In the genomic region with DNA sequence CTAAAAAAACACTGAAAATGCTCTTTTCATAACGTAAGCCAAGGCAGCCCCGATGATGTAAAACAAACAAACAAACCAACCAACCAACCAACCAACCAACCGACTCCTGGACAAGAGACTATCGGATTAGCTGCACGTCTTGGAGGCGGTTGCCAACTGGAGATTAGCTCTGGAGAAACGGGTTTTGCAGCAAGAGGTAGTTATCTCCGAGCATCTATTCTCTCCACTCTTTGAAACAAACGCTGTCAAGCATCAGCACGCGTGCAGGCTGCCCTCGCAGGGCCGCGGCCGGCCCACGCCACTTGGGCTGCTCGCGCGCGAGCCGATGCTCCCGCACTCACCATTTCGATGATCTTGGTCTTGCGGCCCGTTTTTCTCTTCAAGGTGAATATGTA, we compare ENCODE assay signal across 8 mouse cellular contexts. TPM values are rescaled to one million over a fixed set of nuclear protein-coding genes. Genes with fewer than 3 reads are reported as not detected.
DNase-seq lines count a peak whose midpoint lies in the region; ATAC-seq and TF ChIP-seq lines count a peak whose summit lies in the region.

No protein-coding gene starts in this region.

- no peak for TF ChIP-seq CTCF in Patski (IDR thresholded peaks at IDR 0.05)

- H3K36me3 ChIP-seq in kidney, embryonic 14.5 days (ENCODE audit: control insufficient read depth, insufficient read depth, low read length), result no peaks in the 10 kb centered on the region
- no peaks in the 10 kb centered on the region for H3K36me3 ChIP-seq in forebrain, embryonic 14.5 days (ENCODE audit: control insufficient read depth, insufficient read depth, low read length)
- no peaks in the 10 kb centered on the region for H3K36me3 ChIP-seq in liver, embryonic 15.5 days (replicated peaks)

- no peaks in the 10 kb centered on the region for H3K9me3 ChIP-seq in kidney, embryonic 14.5 days (ENCODE audit: control insufficient read depth, low read length)
- no peaks in the 10 kb centered on the region; the same call in 1 of the 2 replicates for H3K9me3 ChIP-seq in forebrain, embryonic 14.5 days (replicated peaks; ENCODE audit: control insufficient read depth, low read length)
- no peaks in the 10 kb centered on the region for H3K9me3 ChIP-seq in liver, embryonic 15.5 days (replicated peaks)

- H3K4me2 ChIP-seq in kidney, embryonic 14.5 days (replicated peaks; ENCODE audit: low read depth, low read length), result peak overlapping the region; percentile 45
- peak overlapping the region; percentile 54 for H3K4me2 ChIP-seq in forebrain, embryonic 14.5 days (ENCODE audit: low read length)
- H3K4me2 ChIP-seq in liver, embryonic 15.5 days, result peak overlapping the region; percentile 80

- peak overlapping the region; percentile 73 for H3K4me3 ChIP-seq in kidney, embryonic 14.5 days (ENCODE audit: low read length)
- peak overlapping the region; percentile 68 for H3K4me3 ChIP-seq in forebrain, embryonic 14.5 days (ENCODE audit: low read depth, low read length)
- peak overlapping the region; percentile 79 for H3K4me3 ChIP-seq in liver, embryonic 15.5 days (replicated peaks)

- peaks cover 15% of the 10 kb centered on the region for H3K4me1 ChIP-seq in kidney, embryonic 14.5 days (ENCODE audit: control insufficient read depth, insufficient read depth, low read length)
- H3K4me1 ChIP-seq in forebrain, embryonic 14.5 days (ENCODE audit: control insufficient read depth, insufficient read depth, low read length), result peaks cover 7% of the 10 kb centered on the region
- peaks cover 45% of the 10 kb centered on the region for H3K4me1 ChIP-seq in liver, embryonic 15.5 days (replicated peaks)

- CTCF ChIA-PET in Patski (lab: Charles Lee), result interaction anchor here (1.5 to 1.9 kb wide), 2 partner anchors 14 to 24 kb away, joined by 3 to 6 read pairs; no protein-coding TSS in a partner anchor

- peak overlapping the region; percentile 77 for H3K9ac ChIP-seq in kidney, embryonic 14.5 days (ENCODE audit: low read depth, low read length)
- H3K9ac ChIP-seq in forebrain, embryonic 14.5 days (ENCODE audit: low read length), result peak overlapping the region; percentile 81
- H3K9ac ChIP-seq in liver, embryonic 15.5 days, result peak overlapping the region; percentile 88

- intact Hi-C loops in left cerebral cortex, postnatal 10 days (cut with DNase I), result loop anchor here (10.0 kb wide), 1 partner anchor 641 kb away; no protein-coding TSS in a partner anchor

- in situ Hi-C loops in Patski (cut with MboI; ENCODE audit: low pct_unique_long_range_greater_than_20kb), result loop anchor here (10.0 kb wide), 1 partner anchor 611 kb away; a partner anchor contains a TSS

- DNase-seq in kidney, postnatal 36 days, result no peak
- no peak for DNase-seq in Patski (ENCODE audit: low read depth, low spot score)
- DNase-seq in forebrain, embryonic 14.5 days (ENCODE audit: low spot score), result peak; percentile 73
- DNase-seq in right cerebral cortex, postnatal 14 days, result no peak
- no peak for DNase-seq in left cerebral cortex, postnatal 10 days (ENCODE audit: extremely low spot score in 1 of 2, low spot score in 2 of 2)
- DNase-seq in B cell, adult 2 months, result no peak

- H3K27me3 ChIP-seq in kidney, embryonic 14.5 days (ENCODE audit: control insufficient read depth, insufficient read depth, low read length), result no peaks in the 10 kb centered on the region
- no peaks in the 10 kb centered on the region for H3K27me3 ChIP-seq in Patski
- H3K27me3 ChIP-seq in forebrain, embryonic 14.5 days (replicated peaks; ENCODE audit: control insufficient read depth, insufficient read depth, low read length), result no peaks in the 10 kb centered on the region
- H3K27me3 ChIP-seq in liver, embryonic 15.5 days, result no peaks in the 10 kb centered on the region

- whole genome bisulfite sequencing in kidney, embryonic 14.5 days, result under 1% methylated on average over 25 of the region's 25 CpGs
- 0% methylated on average over 25 of the region's 25 CpGs for WGBS in forebrain, embryonic 14.5 days
- 0% methylated on average over 25 of the region's 25 CpGs for WGBS in liver, embryonic 15.5 days (ENCODE audit: insufficient replicate concordance)

- peak overlapping the region; percentile 37; the same call in 1 of the 2 replicates for H3K27ac ChIP-seq in kidney, embryonic 14.5 days (ENCODE audit: low read depth, low read length)
- peak overlapping the region; percentile 85 for H3K27ac ChIP-seq in forebrain, embryonic 14.5 days (ENCODE audit: low read depth, low read length)
- peak overlapping the region; percentile 94 for H3K27ac ChIP-seq in liver, embryonic 15.5 days (replicated peaks)

- ATAC-seq in kidney, embryonic 14.5 days (ENCODE audit: low FRiP score, low TSS enrichment), result no peak
- peak; percentile 38 for ATAC-seq in Patski
- ATAC-seq in forebrain, embryonic 14.5 days, result no peak
- ATAC-seq in liver, embryonic 15.5 days (ENCODE audit: insufficient read depth), result peak; percentile 42

- POLR2A ChIA-PET in Patski (lab: Charles Lee), result interaction anchor here (0.6 to 1.0 kb wide), 2 partner anchors 126 to 1729 kb away, joined by 3 read pairs; a partner anchor contains a TSS

RNA-seq across cellular contexts. Expression of a gene that starts 0.4 kb away (rescaled TPM):
- polyA plus RNA-seq in kidney, embryonic 14.5 days (2014; fragmentation: Nextera tagmentation; extraction: Ambion mirVana), result 59.3 and 61.7 TPM in 2 replicates
- 37.3 TPM for polyA plus RNA-seq in Patski (2021)
- 174 and 189 TPM in 2 replicates for polyA plus RNA-seq in forebrain, embryonic 14.5 days (2014; fragmentation: Nextera tagmentation; extraction: Ambion mirVana)
- 234 and 240 TPM in 2 replicates for polyA plus RNA-seq in liver, embryonic 15.5 days (2015; fragmentation: Nextera tagmentation; extraction: Ambion mirVana)
- 10 to 100 TPM; 57.4 to 65.7 TPM for total RNA-seq in left cerebral cortex, postnatal 10 days (2021)

RNA-seq across cellular contexts. Expression of a gene that starts 0.5 kb away (rescaled TPM):
- 0.19 and 0.24 TPM in 2 replicates for polyA plus RNA-seq in kidney, embryonic 14.5 days (2014; fragmentation: Nextera tagmentation; extraction: Ambion mirVana)
- polyA plus RNA-seq in Patski (2021), result 0.10 TPM
- 0.17 and 0.33 TPM in 2 replicates for polyA plus RNA-seq in forebrain, embryonic 14.5 days (2014; fragmentation: Nextera tagmentation; extraction: Ambion mirVana)
- 0.15 and 0.16 TPM in 2 replicates for polyA plus RNA-seq in liver, embryonic 15.5 days (2015; fragmentation: Nextera tagmentation; extraction: Ambion mirVana)
- total RNA-seq in left cerebral cortex, postnatal 10 days (2021), result under 1 TPM; 0.55 to 0.60 TPM

RNA-seq across cellular contexts. Expression of a gene that starts 46.7 kb away (rescaled TPM):
- polyA plus RNA-seq in kidney, embryonic 14.5 days (2014; fragmentation: Nextera tagmentation; extraction: Ambion mirVana), result not detected in 2 replicates
- polyA plus RNA-seq in Patski (2021), result not detected
- not detected in 2 replicates for polyA plus RNA-seq in forebrain, embryonic 14.5 days (2014; fragmentation: Nextera tagmentation; extraction: Ambion mirVana)
- polyA plus RNA-seq in liver, embryonic 15.5 days (2015; fragmentation: Nextera tagmentation; extraction: Ambion mirVana), result not detected in 2 replicates
- not detected for total RNA-seq in left cerebral cortex, postnatal 10 days (2021)

Comparison
In these comparisons a context has a peak if more than half of its experiments do, and no peak if none do; other contexts are left out.
1. ATAC-seq: peak in Patski (single experiment) and liver, embryonic 15.5 days (single experiment); none in kidney, embryonic 14.5 days (single experiment) and forebrain, embryonic 14.5 days (single experiment).
2. H3K27ac ChIP-seq: peak in every context shown above with its lines; median percentile 94 in liver, embryonic 15.5 days; 85 in forebrain, embryonic 14.5 days; 37 in kidney, embryonic 14.5 days.
3. Peak in every context shown above with its lines, with median percentiles within 50 percentile points of each other: H3K4me2 ChIP-seq, H3K4me3 ChIP-seq and H3K9ac ChIP-seq.